Mouse (Mus musculus) liver, postnatal 0 days (tissue): ENCODE data around the gene Ppp4r4. TPM values are rescaled to one million over a fixed set of nuclear protein-coding genes. Genes with fewer than 3 reads are reported as not detected.
"Not testable (repeated sequence)": the region's sequence is repeated elsewhere in the genome, so short reads cannot be mapped to it uniquely, and the experiment has no call there.

Experiments
- ATAC-seq: fragments of 200-750 bp; cut with Nextera tagmentation; 2 replicates; pipeline ENCODE4 v1.8.0; 2017; ENCODE audit warnings: mild to moderate bottlenecking, moderate library complexity
- DNase-seq: peaks from one replicate; pipeline ENCODE4 v3.0.0-alpha.2; 2016
- H3K27ac ChIP-seq: fragments of 300-500 bp; sonication (generic); 2 replicates; pipeline ENCODE4 v1.5.1; 2014; ENCODE audit warnings: antibody characterized with exemption, moderate library complexity, mild to moderate bottlenecking, low read depth
- H3K27me3 ChIP-seq: fragments of 300-500 bp; sonication (generic); 2 replicates; pipeline ENCODE4 v1.6.1; 2014; ENCODE audit warnings: low read length, control low read depth, mixed read lengths; ENCODE audit not compliant: insufficient read depth
- H3K36me3 ChIP-seq: fragments of 300-500 bp; sonication (generic); replicated peaks from 2 replicates; pipeline ENCODE4 v1.6.1; 2014; ENCODE audit warnings: mild to moderate bottlenecking, control low read depth, low read length, moderate library complexity, mixed read lengths; ENCODE audit not compliant: insufficient read depth
- H3K4me1 ChIP-seq: fragments of 300-500 bp; sonication (generic); 2 replicates; pipeline ENCODE4 v1.6.1; 2014; ENCODE audit warnings: antibody characterized with exemption, mild to moderate bottlenecking, control low read depth; ENCODE audit not compliant: insufficient read depth
- H3K4me2 ChIP-seq: fragments of 300-500 bp; sonication (generic); 2 replicates; pipeline ENCODE4 v1.6.1; 2014; ENCODE audit warnings: low read depth, mild to moderate bottlenecking, low read length, moderate library complexity, mixed read lengths
- H3K4me3 ChIP-seq: fragments of 300-500 bp; sonication (generic); 2 replicates; pipeline ENCODE4 v1.5.1; 2014; ENCODE audit warnings: low read depth, low read length
- H3K9ac ChIP-seq: fragments of 300-500 bp; sonication (generic); replicated peaks from 2 replicates; pipeline ENCODE4 v1.6.1; 2014; ENCODE audit warnings: mild to moderate bottlenecking, moderate library complexity
- H3K9me3 ChIP-seq: fragments of 300-500 bp; sonication (generic); 2 replicates; pipeline ENCODE4 v1.6.1; 2016; ENCODE audit warnings: mild to moderate bottlenecking, control low read depth, low read length, mixed read lengths
- CTCF ChIP-seq: sonication (generic); IDR thresholded peaks from 2 replicates; pipeline ENCODE4 v1.5.1; 2016; ENCODE audit warnings: antibody characterized with exemption, low read depth
- EP300 ChIP-seq: IDR thresholded peaks from 2 replicates; pipeline ENCODE4 v1.6.1; 2016; ENCODE audit warnings: antibody characterized with exemption, low read depth, mild to moderate bottlenecking
- WGBS: fragments of 180-500 bp; shearing (Covaris S2); extraction: QIAGEN DNeasy Blood & Tissue Kit; methylation state at CpG from one replicate; pipeline ENCODE4 v1.1.7; 2014; ENCODE audit not compliant: insufficient replicate concordance; 5-methylcytosine and 5-hydroxymethylcytosine counted together
- polyA plus RNA-seq: library from polyadenylated mRNA; unstranded; fragments of >200 nt; fragmentation: Nextera tagmentation; extraction: Ambion mirVana; gene quantifications from 2 replicates; pipeline ENCODE4 v1.2.1, GENCODE M21; 2015

Ppp4r4 gene
- polyA plus RNA-seq, result 1.0 and 1.1 TPM in 2 replicates

- peaks cover 18% of the 10 kb centered on the region for H3K4me1 ChIP-seq
- 2% methylated on average over 22 of the region's 74 CpGs for WGBS
- H3K9me3 ChIP-seq, result no peaks in the 10 kb centered on the region
- peak; percentile 95 for ATAC-seq
- TF ChIP-seq EP300, result no peak
- TF ChIP-seq CTCF, result no peak
- peaks cover 13% of the 10 kb centered on the region for H3K27me3 ChIP-seq
- peak within 1 kb of the TSS; percentile 58 for H3K9ac ChIP-seq
- H3K4me3 ChIP-seq, result peak within 1 kb of the TSS; percentile 63
- H3K36me3 ChIP-seq, result no peaks in the 10 kb centered on the region
- H3K27ac ChIP-seq, result peak within 1 kb of the TSS; percentile 78
- H3K4me2 ChIP-seq, result peak within 1 kb of the TSS; percentile 97
- DNase-seq, result peak; percentile 93
These were observed at the start of gene Ppp4r4 for GRCm38 (mm10) chr12:103532020-103532648. Gene Ppp4r4, plus strand, starts transcription at chr12:103532283.

- no peak overlapping the region for H3K4me3 ChIP-seq
- no peak for ATAC-seq
These were observed 49.3 kb upstream of the Ppp4r4 start for GRCm38 (mm10) chr12:103482781-103483180.

GRCm38 (mm10) chr12:103484200-103484972 is 47.7 kb upstream of the Ppp4r4 start:
- not testable (repeated sequence) for H3K9ac ChIP-seq, ATAC-seq, H3K27me3 ChIP-seq, H3K9me3 ChIP-seq, H3K4me2 ChIP-seq, H3K4me1 ChIP-seq, H3K27ac ChIP-seq, H3K4me3 ChIP-seq, DNase-seq, H3K36me3 ChIP-seq
- WGBS, result 59% methylated on average over 9 of the region's 9 CpGs

More at GRCm38 (mm10) chr12:103482781-103483180, 49.3 kb upstream of the Ppp4r4 start:
- H3K27me3 ChIP-seq, result no peaks in the 10 kb centered on the region
- no peak for DNase-seq
- H3K9ac ChIP-seq, result no peak overlapping the region
- WGBS, result 62% methylated on average over 2 of the region's 2 CpGs
- TF ChIP-seq EP300 (no peak), CTCF (no peak)
- H3K27ac ChIP-seq, result no peak overlapping the region
- no peaks in the 10 kb centered on the region for H3K9me3 ChIP-seq
- no peaks in the 10 kb centered on the region for H3K36me3 ChIP-seq
- no peak overlapping the region for H3K4me2 ChIP-seq
- 0 out of 2 replicates have a peak, but pooled peaks cover 2% of the 10 kb centered on the region for H3K4me1 ChIP-seq

- Histone ChIP-seq H3K27me3 (no peaks in the 10 kb centered on the region), H3K4me3 (no peak overlapping the region), H3K9ac (no peak overlapping the region), H3K9me3 (no peaks in the 10 kb centered on the region), H3K4me1 (0 out of 2 replicates have a peak, but pooled peaks cover 2% of the 10 kb centered on the region), H3K4me2 (no peak overlapping the region), H3K36me3 (no peaks in the 10 kb centered on the region), H3K27ac (no peak overlapping the region)
- ATAC-seq (no peak), DNase-seq (no peak)
- WGBS, result 68% methylated on average over 1 of the region's 1 CpGs
- TF ChIP-seq CTCF, result no peak
These were observed 45.4 kb upstream of the Ppp4r4 start for GRCm38 (mm10) chr12:103486726-103487125.

GRCm38 (mm10) chr12:103487276-103487675 is 44.8 kb upstream of the Ppp4r4 start:
- no peak for DNase-seq
- Histone ChIP-seq H3K27me3 (no peaks in the 10 kb centered on the region), H3K9ac (no peak overlapping the region), H3K27ac (no peak overlapping the region), H3K4me2 (no peak overlapping the region), H3K9me3 (no peaks in the 10 kb centered on the region), H3K4me3 (no peak overlapping the region), H3K36me3 (no peaks in the 10 kb centered on the region), H3K4me1 (no peaks in the 10 kb centered on the region)
- 46% methylated on average over 4 of the region's 4 CpGs for WGBS
- TF ChIP-seq EP300 (no peak), CTCF (no peak)
- ATAC-seq, result no peak

- H3K27ac ChIP-seq, result no peak overlapping the region
- no peak overlapping the region for H3K9ac ChIP-seq
- no peak overlapping the region for H3K4me2 ChIP-seq
- H3K4me3 ChIP-seq, result no peak overlapping the region
- DNase-seq, result no peak
- H3K27me3 ChIP-seq, result no peaks in the 10 kb centered on the region
- no peaks in the 10 kb centered on the region for H3K4me1 ChIP-seq
- TF ChIP-seq EP300 (no peak), CTCF (no peak)
- 63% methylated on average over 2 of the region's 2 CpGs for WGBS
- no peak for ATAC-seq
- H3K9me3 ChIP-seq, result no peaks in the 10 kb centered on the region
- H3K36me3 ChIP-seq, result no peaks in the 10 kb centered on the region
These were observed 44.3 kb upstream of the Ppp4r4 start for GRCm38 (mm10) chr12:103487750-103488149.
